ENCODE assay signal across 8 mouse cellular contexts in the genomic region with DNA sequence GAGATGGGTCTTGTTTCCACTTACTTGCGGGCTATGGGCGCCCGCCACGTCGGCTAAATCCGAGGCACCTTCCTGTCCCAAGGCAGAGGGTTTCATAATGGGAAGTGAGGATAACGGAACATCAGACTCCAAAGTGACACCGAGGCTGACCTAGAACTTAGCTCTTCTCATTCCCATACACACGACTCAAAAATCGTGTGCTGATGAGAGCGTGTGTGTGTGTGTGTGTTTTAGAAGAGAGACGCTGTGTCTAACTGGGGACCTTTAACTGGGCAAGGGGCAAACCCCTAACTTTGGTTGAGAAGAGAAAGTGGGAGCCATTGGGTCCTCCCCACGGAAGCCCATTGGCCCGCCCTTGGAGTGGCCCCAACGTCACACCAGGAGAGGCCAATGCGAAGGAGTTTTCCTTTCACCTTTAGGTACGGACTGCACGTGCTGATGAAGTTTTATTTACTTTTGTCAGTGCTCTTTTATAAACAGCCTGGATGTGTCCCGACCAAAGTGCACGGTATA. TPM values are rescaled to one million over a fixed set of nuclear protein-coding genes. Genes with fewer than 3 reads are reported as not detected.
A peak's percentile ranks its signal among the peaks of the same experiment; 100 is the strongest.
DNase-seq lines count a peak whose midpoint lies in the region; ATAC-seq and TF ChIP-seq lines count a peak whose summit lies in the region.

No protein-coding gene starts in this region.

- H3K9ac ChIP-seq in forebrain, postnatal 0 days: peak overlapping the region; percentile 91
- peak overlapping the region; percentile 95 for H3K9ac ChIP-seq in hindbrain, embryonic 12.5 days

- under 1% methylated on average over 20 of the region's 20 CpGs for WGBS in forebrain, postnatal 0 days
- WGBS in hindbrain, embryonic 12.5 days: 3% methylated on average over 20 of the region's 20 CpGs

- no peak for TF ChIP-seq CTCF in forebrain, postnatal 0 days (IDR thresholded peaks at IDR 0.05; ENCODE audit: low read depth)

- peak; percentile 25 for ATAC-seq in forebrain, postnatal 0 days
- peak; percentile 26; the same call in 1 of the 2 replicates for ATAC-seq in hindbrain, embryonic 12.5 days (ENCODE audit: low FRiP score)
- ATAC-seq in megakaryocyte, adult 5-6 weeks (ENCODE audit: poor library complexity, severe bottlenecking): peak; percentile 55

- peak overlapping the region; percentile 82 for H3K4me3 ChIP-seq in forebrain, postnatal 0 days (ENCODE audit: low read depth, low read length)
- peak overlapping the region; percentile 76 for H3K4me3 ChIP-seq in hindbrain, embryonic 12.5 days

- peak overlapping the region; percentile 83 for H3K27ac ChIP-seq in forebrain, postnatal 0 days (ENCODE audit: low read depth, low read length)
- H3K27ac ChIP-seq in hindbrain, embryonic 12.5 days: peak overlapping the region; percentile 81; the same call in 1 of the 2 replicates

- DNase-seq in Muller cell, postnatal 12 days (ENCODE audit: inconsistent ontology term): peak; percentile 88
- peak; percentile 59 for DNase-seq in cerebellum, adult 11-12 months
- peak; percentile 56 for DNase-seq in forebrain, postnatal 0 days
- DNase-seq in layer of hippocampus, postnatal 25 days (ENCODE audit: extremely low spot score in 1 of 2, low spot score in 1 of 2): peak; percentile 22 to 29
- DNase-seq in right cerebral cortex, postnatal 10 days (ENCODE audit: low spot score in 2 of 2): peak; percentile 60 to 62
- peak; percentile 52 to 73 for DNase-seq in urinary bladder, postnatal 4 days (ENCODE audit: low spot score in 2 of 2)

- peak overlapping the region; percentile 74 for H3K4me2 ChIP-seq in forebrain, postnatal 0 days (ENCODE audit: low read depth)
- H3K4me2 ChIP-seq in hindbrain, embryonic 12.5 days (replicated peaks): peak overlapping the region; percentile 82

- H3K9me3 ChIP-seq in forebrain, postnatal 0 days (ENCODE audit: low read length): no peaks in the 10 kb centered on the region
- no peaks in the 10 kb centered on the region for H3K9me3 ChIP-seq in hindbrain, embryonic 12.5 days (replicated peaks)

- H3K36me3 ChIP-seq in forebrain, postnatal 0 days (ENCODE audit: insufficient read depth): peaks cover 9% of the 10 kb centered on the region; the same call in 1 of the 2 replicates
- peaks cover 18% of the 10 kb centered on the region for H3K36me3 ChIP-seq in hindbrain, embryonic 12.5 days

- H3K4me1 ChIP-seq in forebrain, postnatal 0 days (ENCODE audit: insufficient read depth): 0 out of 2 replicates have a peak, but pooled peaks cover 8% of the 10 kb centered on the region
- H3K4me1 ChIP-seq in hindbrain, embryonic 12.5 days: peaks cover 11% of the 10 kb centered on the region

- no peaks in the 10 kb centered on the region for H3K27me3 ChIP-seq in forebrain, postnatal 0 days (ENCODE audit: insufficient read depth, low read length)
- no peaks in the 10 kb centered on the region for H3K27me3 ChIP-seq in hindbrain, embryonic 12.5 days

RNA-seq across cellular contexts. Expression of gene 3110001I22Rik, which starts 0.7 kb away (rescaled TPM):
- total RNA-seq in forebrain, postnatal 0 days (2014; rRNA removed): 5.6 and 7.7 TPM in 2 replicates
- 3.5 and 3.6 TPM in 2 replicates for polyA plus RNA-seq in forebrain, postnatal 0 days (2015; fragmentation: Nextera tagmentation; extraction: Ambion mirVana)
- polyA plus RNA-seq in hindbrain, embryonic 12.5 days (2016; fragmentation: Nextera tagmentation; extraction: Ambion mirVana): 10.1 and 10.2 TPM in 2 replicates
- total RNA-seq in layer of hippocampus, postnatal 25 days (2021): 1 to 10 TPM; 3.5 to 3.6 TPM
- 13.9 and 14.6 TPM in 2 replicates for total RNA-seq in megakaryocyte, adult 5-6 weeks (2015)
- total RNA-seq in megakaryocyte, adult 5-6 weeks (2017): 15.5 and 18.5 TPM in 2 replicates

RNA-seq across cellular contexts. Expression of gene Bfar, which starts 0.8 kb away (rescaled TPM):
- total RNA-seq in forebrain, postnatal 0 days (2014; rRNA removed): 39.8 and 41.2 TPM in 2 replicates
- polyA plus RNA-seq in forebrain, postnatal 0 days (2015; fragmentation: Nextera tagmentation; extraction: Ambion mirVana): 25.1 and 33.0 TPM in 2 replicates
- 47.6 and 48.2 TPM in 2 replicates for polyA plus RNA-seq in hindbrain, embryonic 12.5 days (2016; fragmentation: Nextera tagmentation; extraction: Ambion mirVana)
- total RNA-seq in layer of hippocampus, postnatal 25 days (2021): 10 to 100 TPM; 35.0 to 40.4 TPM
- 31.8 and 37.7 TPM in 2 replicates for total RNA-seq in megakaryocyte, adult 5-6 weeks (2015)
- total RNA-seq in megakaryocyte, adult 5-6 weeks (2017): 40.0 and 45.2 TPM in 2 replicates

RNA-seq across cellular contexts. Expression of gene Parn, which starts 4.5 kb away (rescaled TPM):
- 17.2 and 20.9 TPM in 2 replicates for total RNA-seq in forebrain, postnatal 0 days (2014; rRNA removed)
- 34.9 and 38.1 TPM in 2 replicates for polyA plus RNA-seq in forebrain, postnatal 0 days (2015; fragmentation: Nextera tagmentation; extraction: Ambion mirVana)
- 44.0 and 44.6 TPM in 2 replicates for polyA plus RNA-seq in hindbrain, embryonic 12.5 days (2016; fragmentation: Nextera tagmentation; extraction: Ambion mirVana)
- total RNA-seq in layer of hippocampus, postnatal 25 days (2021): 10 to 100 TPM; 26.7 to 27.1 TPM
- 6.5 and 8.6 TPM in 2 replicates for total RNA-seq in megakaryocyte, adult 5-6 weeks (2015)
- 21.1 and 21.2 TPM in 2 replicates for total RNA-seq in megakaryocyte, adult 5-6 weeks (2017)

RNA-seq across cellular contexts. Expression of gene Pla2g10, which starts 58.3 kb away (rescaled TPM):
- not detected in 2 replicates for total RNA-seq in forebrain, postnatal 0 days (2014; rRNA removed)
- polyA plus RNA-seq in forebrain, postnatal 0 days (2015; fragmentation: Nextera tagmentation; extraction: Ambion mirVana): 0.15 and 0.16 TPM in 2 replicates
- polyA plus RNA-seq in hindbrain, embryonic 12.5 days (2016; fragmentation: Nextera tagmentation; extraction: Ambion mirVana): 0.62 and 0.89 TPM in 2 replicates
- total RNA-seq in layer of hippocampus, postnatal 25 days (2021): not detected
- total RNA-seq in megakaryocyte, adult 5-6 weeks (2015): not detected in 2 replicates
- not detected in 2 replicates for total RNA-seq in megakaryocyte, adult 5-6 weeks (2017)

Comparison
In these comparisons a context has a peak if more than half of its experiments do, and no peak if none do; other contexts are left out.
1. Peak in every context shown above with its lines: DNase-seq, ATAC-seq, H3K4me3 ChIP-seq and H3K27ac ChIP-seq.
2. DNase-seq: peak in every context shown above with its lines; median percentile 88 in Muller cell, postnatal 12 days; 62 in urinary bladder, postnatal 4 days; 61 in right cerebral cortex, postnatal 10 days; 59 in cerebellum, adult 11-12 months; 56 in forebrain, postnatal 0 days; 26 in layer of hippocampus, postnatal 25 days.